Mouse (Mus musculus) C2C12 (cell line): Measurements from ENCODE around the gene Sgcd. TPM values are rescaled to one million over a fixed set of nuclear protein-coding genes. Genes with fewer than 3 reads are reported as not detected.

ENCODE experiments used
- H3K27me3 ChIP-seq: one replicate; pipeline ENCODE4 v1.6.1; 2011; ENCODE audit not compliant: control insufficient read depth, insufficient read depth, insufficient read length
- H3K36me3 ChIP-seq: one replicate; pipeline ENCODE4 v1.6.1; 2011; ENCODE audit not compliant: control insufficient read depth, insufficient read depth
- H3K4me3 ChIP-seq: one replicate; pipeline ENCODE4 v1.5.1; 2011; ENCODE audit warnings: mild to moderate bottlenecking, control low read depth; ENCODE audit not compliant: poor library complexity, insufficient read depth, severe bottlenecking
- H3K79me2 ChIP-seq: one replicate; pipeline ENCODE4 v1.6.1; 2011; ENCODE audit not compliant: control insufficient read depth, insufficient read depth
- H3K79me3 ChIP-seq: one replicate; pipeline ENCODE4 v1.6.1; 2011; ENCODE audit warnings: low read depth, control low read depth
- H3ac ChIP-seq: one replicate; pipeline ENCODE3; 2011; ENCODE audit warnings: low read depth; ENCODE audit not compliant: control insufficient read depth, insufficient read length
- CEBPB ChIP-seq: IDR thresholded peaks from one replicate; pipeline ENCODE4 v1.6.1; 2011; ENCODE audit warnings: low read depth, mild to moderate bottlenecking, control low read depth, moderate library complexity
- CTCF ChIP-seq: IDR thresholded peaks from one replicate; pipeline ENCODE4 v1.5.1; 2011; ENCODE audit not compliant: control insufficient read depth, insufficient read depth, insufficient read length
- FOSL1 ChIP-seq: IDR thresholded peaks from one replicate; pipeline ENCODE4 v1.8.0; 2011; ENCODE audit warnings: mild to moderate bottlenecking, low read length; ENCODE audit not compliant: poor library complexity, insufficient read depth, severe bottlenecking
- MAX ChIP-seq: IDR thresholded peaks from one replicate; pipeline ENCODE4 v1.6.1; 2011; ENCODE audit warnings: mild to moderate bottlenecking, control low read depth
- MYOD1 ChIP-seq: IDR thresholded peaks from one replicate; pipeline ENCODE4 v1.6.1; 2011; ENCODE audit warnings: low read depth; ENCODE audit not compliant: control insufficient read depth, insufficient read length
- MYOG ChIP-seq: IDR thresholded peaks from one replicate; pipeline ENCODE4 v1.6.1; 2011; ENCODE audit not compliant: control insufficient read depth, insufficient read length; ENCODE audit errors: extremely low read depth
- USF1 ChIP-seq: IDR thresholded peaks from one replicate; pipeline ENCODE4 v1.6.1; 2011; ENCODE audit warnings: low read depth, mild to moderate bottlenecking, control low read depth, moderate library complexity
- polyA plus RNA-seq: library from polyadenylated mRNA; unstranded; fragments of >200 nt; fragmentation: generic; extraction: Trizol; gene quantifications from one replicate; pipeline ENCODE4 v1.2.1, GENCODE M21; 2012; ENCODE audit warnings: missing spikeins

The Sgcd gene
- polyA plus RNA-seq, 1 experiment: 3.5 TPM

GRCm38 (mm10) chr11:47120874-47121273 is 867.9 kb downstream of the Sgcd start:
- Histone ChIP-seq H3K27me3 (no peaks in the 10 kb centered on the region), H3K79me2 (no peaks in the 10 kb centered on the region), H3K36me3 (no peaks in the 10 kb centered on the region), H3K79me3 (no peaks in the 10 kb centered on the region), H3K4me3 (no peak overlapping the region), H3ac (no peak overlapping the region)
- TF ChIP-seq MAX: no peak
- no peak for TF ChIP-seq MYOD1
- no peak for TF ChIP-seq MYOG
- TF ChIP-seq CTCF: no peak
- TF ChIP-seq FOSL1: no peak
- TF ChIP-seq USF1: no peak
- TF ChIP-seq CEBPB: no peak

DNA sequence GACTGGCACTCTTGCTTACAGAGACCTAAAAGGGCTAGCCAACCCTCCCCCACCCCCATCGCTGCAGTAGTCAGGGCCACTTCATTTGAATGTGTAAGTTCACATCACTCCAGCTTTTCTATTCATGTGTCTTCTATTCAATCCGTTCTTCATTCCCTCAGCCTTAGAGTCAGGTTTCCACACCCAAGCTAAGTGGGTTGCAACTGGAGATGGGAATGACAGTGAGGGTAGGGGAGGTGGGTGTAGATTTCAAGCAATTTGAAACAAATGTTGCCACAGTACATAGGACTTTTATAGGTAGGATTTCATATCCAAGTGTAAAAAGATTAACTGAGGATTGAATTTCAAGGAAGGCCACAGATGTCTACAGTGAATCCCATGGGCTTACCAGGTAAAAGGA is 870.9 kb downstream of the Sgcd start:
- Histone ChIP-seq H3K79me3 (no peaks in the 10 kb centered on the region), H3K27me3 (no peaks in the 10 kb centered on the region), H3K4me3 (no peak overlapping the region), H3K79me2 (no peaks in the 10 kb centered on the region), H3K36me3 (no peaks in the 10 kb centered on the region), H3ac (no peak overlapping the region)
- TF ChIP-seq MYOG (no peak), CEBPB (no peak), CTCF (no peak), USF1 (no peak), MAX (no peak), FOSL1 (no peak), MYOD1 (no peak)

DNA sequence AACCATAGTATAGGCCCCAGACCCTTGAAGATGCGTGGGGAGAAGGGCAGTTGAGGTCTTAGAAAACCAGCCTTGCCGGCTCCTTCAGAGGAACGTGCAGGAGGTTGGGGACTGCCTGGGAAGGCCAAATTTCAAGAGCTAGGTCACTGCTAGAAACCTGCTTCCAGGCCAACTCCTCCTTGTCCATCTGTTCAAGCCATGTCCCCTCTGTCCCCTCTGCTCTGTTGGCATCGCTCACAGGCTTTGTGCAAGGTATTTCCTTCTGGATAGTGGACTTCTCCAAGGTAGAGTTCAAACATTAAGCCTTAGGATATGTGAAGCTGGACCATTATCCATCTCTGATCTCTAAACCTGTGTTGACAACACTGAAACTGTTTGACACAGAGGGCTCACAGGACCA is 874.4 kb downstream of the Sgcd start:
- Histone ChIP-seq H3K4me3 (no peak overlapping the region), H3ac (no peak overlapping the region), H3K79me3 (no peaks in the 10 kb centered on the region), H3K36me3 (no peaks in the 10 kb centered on the region), H3K27me3 (no peaks in the 10 kb centered on the region), H3K79me2 (no peaks in the 10 kb centered on the region)
- no peak for TF ChIP-seq CEBPB
- no peak for TF ChIP-seq MYOG
- TF ChIP-seq MAX: no peak
- no peak for TF ChIP-seq MYOD1
- TF ChIP-seq FOSL1: no peak
- TF ChIP-seq USF1: no peak
- no peak for TF ChIP-seq CTCF

DNA sequence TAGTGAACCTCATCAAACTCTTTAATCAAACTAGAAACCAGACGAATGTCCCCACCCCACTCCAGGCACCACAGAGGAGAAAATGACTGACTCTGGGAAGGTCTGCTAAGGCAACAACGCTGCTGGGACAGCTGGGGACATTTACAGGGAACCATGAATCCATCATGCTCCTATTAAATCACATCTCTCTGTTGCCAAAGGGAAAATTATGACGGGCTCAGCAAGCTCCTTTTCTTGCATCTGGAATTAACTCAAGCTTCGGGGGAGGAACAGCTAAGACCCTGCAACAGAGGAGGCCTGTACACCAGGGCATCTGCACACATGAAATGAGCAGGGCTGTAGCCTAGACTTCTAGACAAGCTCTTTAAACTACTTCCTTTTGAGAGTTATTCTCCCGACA is 875.7 kb downstream of the Sgcd start:
- Histone ChIP-seq H3K27me3 (no peaks in the 10 kb centered on the region), H3ac (no peak overlapping the region)
- TF ChIP-seq MYOD1 (no peak), FOSL1 (no peak), MAX (no peak), USF1 (no peak), CTCF (no peak), MYOG (no peak), CEBPB (no peak)

DNA sequence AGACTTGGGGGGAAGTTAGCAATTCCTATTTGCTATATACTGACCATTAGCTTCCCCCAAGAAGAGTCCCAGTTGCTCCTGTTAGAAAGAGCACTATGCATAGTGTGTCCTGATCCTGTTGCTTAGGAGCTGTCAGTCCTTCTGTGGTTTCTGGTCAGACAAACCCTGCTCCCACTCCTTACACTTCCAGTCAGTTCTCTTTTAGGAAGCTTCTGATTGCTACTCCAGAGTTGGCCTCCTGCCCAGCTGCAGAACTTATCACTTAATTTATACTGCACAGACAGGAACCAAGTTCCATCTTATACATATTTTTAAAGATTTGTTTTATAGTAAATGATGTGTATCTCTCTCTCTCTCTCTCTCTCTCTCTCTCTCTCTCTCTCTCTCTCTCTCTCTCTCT is 878.5 kb downstream of the Sgcd start:
- H3K79me2 ChIP-seq: no peaks in the 10 kb centered on the region
- no peaks in the 10 kb centered on the region for H3K79me3 ChIP-seq
- H3K27me3 ChIP-seq: no peaks in the 10 kb centered on the region
- no peak overlapping the region for H3ac ChIP-seq
- H3K36me3 ChIP-seq: no peaks in the 10 kb centered on the region
- no peak overlapping the region for H3K4me3 ChIP-seq
- TF ChIP-seq MYOD1: no peak
- TF ChIP-seq FOSL1: no peak
- no peak for TF ChIP-seq CTCF
- no peak for TF ChIP-seq USF1
- no peak for TF ChIP-seq MAX
- no peak for TF ChIP-seq MYOG
- no peak for TF ChIP-seq CEBPB

More for the DNA sequence above, 875.7 kb downstream of the Sgcd start:
- Histone ChIP-seq H3K79me3 (no peaks in the 10 kb centered on the region), H3K4me3 (no peak overlapping the region), H3K36me3 (no peaks in the 10 kb centered on the region), H3K79me2 (no peaks in the 10 kb centered on the region)

GRCm38 (mm10) chr11:47107661-47108060 is 881.1 kb downstream of the Sgcd start:
- H3K79me3 ChIP-seq: no peaks in the 10 kb centered on the region
- no peaks in the 10 kb centered on the region for H3K36me3 ChIP-seq
- H3K79me2 ChIP-seq: no peaks in the 10 kb centered on the region
- no peak overlapping the region for H3K4me3 ChIP-seq
- no peak overlapping the region for H3ac ChIP-seq
- H3K27me3 ChIP-seq: no peaks in the 10 kb centered on the region
- TF ChIP-seq MYOG: no peak
- TF ChIP-seq USF1: no peak
- TF ChIP-seq CTCF: no peak
- TF ChIP-seq MAX: no peak
- no peak for TF ChIP-seq MYOD1
- TF ChIP-seq FOSL1: no peak
- no peak for TF ChIP-seq CEBPB
